ENCODE assay signal across 7 mouse cellular contexts in genomic region chr3:142394796-142395508, GRCm38 (mm10). TPM values are rescaled to one million over a fixed set of nuclear protein-coding genes. Genes with fewer than 3 reads are reported as not detected.
A peak's percentile ranks its signal among the peaks of the same experiment; 100 is the strongest.
DNase-seq lines count a peak whose midpoint lies in the region; ATAC-seq and TF ChIP-seq lines count a peak whose summit lies in the region.

No protein-coding gene starts in this region.

- H3K4me1 ChIP-seq in limb, embryonic 10.5 days, result peaks cover 17% of the 10 kb centered on the region
- no peaks in the 10 kb centered on the region for H3K4me1 ChIP-seq in midbrain, embryonic 11.5 days (ENCODE audit: control insufficient read depth, insufficient read depth, low read length)
- H3K4me1 ChIP-seq in small intestine, adult 2 months (ENCODE audit: control insufficient read depth, insufficient read depth, insufficient read length, low read length), result no peaks in the 10 kb centered on the region; the same call in 1 of the 2 replicates

- peak overlapping the region; percentile 76 for H3K4me2 ChIP-seq in midbrain, embryonic 11.5 days

- H3K36me3 ChIP-seq in limb, embryonic 10.5 days, result no peaks in the 10 kb centered on the region
- no peaks in the 10 kb centered on the region for H3K36me3 ChIP-seq in midbrain, embryonic 11.5 days (ENCODE audit: control insufficient read depth, insufficient read depth, low read length)
- peaks cover 6% of the 10 kb centered on the region for H3K36me3 ChIP-seq in small intestine, adult 2 months (ENCODE audit: control insufficient read depth, insufficient read depth, low read length)

- H3K27ac ChIP-seq in limb, embryonic 10.5 days, result peak overlapping the region; percentile 89
- H3K27ac ChIP-seq in midbrain, embryonic 11.5 days (ENCODE audit: low read depth, low read length), result no peak overlapping the region; the same call in 1 of the 2 replicates
- H3K27ac ChIP-seq in small intestine, adult 2 months (ENCODE audit: insufficient read depth, low read depth, low read length), result peak overlapping the region; percentile 97

- peak; percentile 71; the same call in 1 of the 2 replicates for TF ChIP-seq POLR2A in small intestine, adult 2 months (IDR thresholded peaks at IDR 0.05; ENCODE audit: low read depth, low read length)

- peak; percentile 28 for DNase-seq in T-cell, adult 2 months (ENCODE audit: low spot score)
- peak; percentile 53 for DNase-seq in gastrocnemius, postnatal 10 days
- DNase-seq in induced T-regulatory cell, adult 2 months (ENCODE audit: low read depth), result peak; percentile 68
- DNase-seq in limb, embryonic 10.5 days (ENCODE audit: low spot score), result peak; percentile 60
- peak; percentile 94 for DNase-seq in midbrain, embryonic 11.5 days (ENCODE audit: low spot score, missing footprints)

- peak overlapping the region; percentile 67 for H3K9ac ChIP-seq in midbrain, embryonic 11.5 days (ENCODE audit: low read length)

- 0 out of 2 replicates have a peak, but pooled peaks have one; percentile 9 for TF ChIP-seq CTCF in small intestine, adult 2 months (IDR thresholded peaks at IDR 0.05; ENCODE audit: extremely low read depth, insufficient read length, insufficient replicate concordance, low read depth, low read length)

- peaks cover 16% of the 10 kb centered on the region for H3K27me3 ChIP-seq in limb, embryonic 10.5 days (ENCODE audit: low read depth, poor library complexity, severe bottlenecking)
- H3K27me3 ChIP-seq in midbrain, embryonic 11.5 days (ENCODE audit: control insufficient read depth, insufficient read depth, low read length), result no peaks in the 10 kb centered on the region
- H3K27me3 ChIP-seq in small intestine, adult 2 months (ENCODE audit: control insufficient read depth, insufficient read depth, low read length), result no peaks in the 10 kb centered on the region

- peak overlapping the region; percentile 79 for H3K4me3 ChIP-seq in limb, embryonic 10.5 days
- H3K4me3 ChIP-seq in midbrain, embryonic 11.5 days (ENCODE audit: low read depth, low read length), result peak overlapping the region; percentile 77
- peak overlapping the region; percentile 72 for H3K4me3 ChIP-seq in small intestine, adult 2 months (ENCODE audit: low read depth, low read length)

- peak; percentile 64 for ATAC-seq in common myeloid progenitor, adult 5-6 weeks (replicated peaks; ENCODE audit: low read depth, poor library complexity, severe bottlenecking)
- ATAC-seq in midbrain, embryonic 11.5 days (ENCODE audit: low FRiP score), result peak; percentile 15

- no peaks in the 10 kb centered on the region for H3K9me3 ChIP-seq in limb, embryonic 10.5 days (replicated peaks)
- H3K9me3 ChIP-seq in midbrain, embryonic 11.5 days (ENCODE audit: control insufficient read depth, low read length), result no peaks in the 10 kb centered on the region

- under 1% methylated on average over 63 of the region's 64 CpGs for WGBS in limb, embryonic 10.5 days
- WGBS in midbrain, embryonic 11.5 days, result under 1% methylated on average over 64 of the region's 64 CpGs
- under 1% methylated on average over 64 of the region's 64 CpGs for WGBS in small intestine, adult 2 months

RNA-seq across cellular contexts. Expression of gene Pdlim5, which starts 0.5 kb away (rescaled TPM):
- total RNA-seq in common myeloid progenitor, adult 5-6 weeks (2017), result 17.2 and 18.5 TPM in 2 replicates
- 100 to 1,000 TPM; 388 to 401 TPM for total RNA-seq in gastrocnemius, postnatal 10 days (2021)
- polyA plus RNA-seq in limb, embryonic 10.5 days (2016; fragmentation: Nextera tagmentation; extraction: Ambion mirVana), result 11.9 and 14.1 TPM in 2 replicates
- 17.5 and 20.3 TPM in 2 replicates for polyA plus RNA-seq in midbrain, embryonic 11.5 days (2014; fragmentation: Nextera tagmentation; extraction: Ambion mirVana)
- polyA plus RNA-seq in small intestine, adult 2 months (2012; rRNA removed), result 26.3 and 63.1 TPM in 2 replicates

Comparison
In these comparisons a context has a peak if more than half of its experiments do, and no peak if none do; other contexts are left out.
1. DNase-seq: peak in every context shown above with its lines; median percentile 94 in midbrain, embryonic 11.5 days; 68 in induced T-regulatory cell, adult 2 months; 60 in limb, embryonic 10.5 days; 53 in gastrocnemius, postnatal 10 days; 28 in T-cell, adult 2 months.